Mouse (Mus musculus): Measurements from ENCODE around the gene Spg20. TPM values are rescaled to one million over a fixed set of nuclear protein-coding genes. Genes with fewer than 3 reads are reported as not detected.

Gene Spg20
- polyA plus RNA-seq, 1 experiment from 2014 or later: 34.2 TPM

DNA sequence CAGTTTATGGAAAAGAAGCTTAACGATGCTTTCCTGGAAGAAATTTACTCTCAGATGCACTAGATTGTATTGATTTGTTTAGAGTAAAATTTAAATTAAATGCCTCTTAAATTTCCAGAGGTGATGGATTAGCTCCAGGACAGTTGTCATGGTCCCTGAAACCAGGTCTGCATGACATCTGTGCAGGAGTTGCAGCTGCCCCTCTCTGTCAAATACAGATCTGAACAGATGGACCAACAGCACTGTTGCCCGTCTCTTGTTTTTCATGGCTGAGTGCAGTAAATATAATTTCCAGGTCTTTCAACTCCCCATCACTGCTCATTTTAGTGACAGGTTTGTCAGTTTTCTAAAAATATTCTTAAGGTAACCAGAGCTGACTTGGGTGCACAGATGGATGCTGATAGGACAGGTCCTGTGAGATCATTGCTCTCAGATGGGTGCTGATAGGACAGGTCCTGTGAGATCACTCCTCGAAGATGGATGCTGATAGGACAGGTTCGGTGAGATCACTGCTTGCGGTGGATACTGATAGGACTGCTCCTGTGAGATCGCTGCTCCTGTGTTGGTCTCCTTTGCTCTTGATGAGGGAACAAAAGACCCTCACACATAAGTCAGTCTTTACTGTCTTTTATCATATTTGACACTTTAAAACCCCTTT, 19.8 kb downstream of the Spg20 start:
- no peak overlapping the region for H3K4me2 ChIP-seq (replicated peaks)
- 0 out of 2 replicates have a peak, but pooled peaks have one; percentile 58 for ATAC-seq (ENCODE audit: low FRiP score, low read depth)
- no peaks in the 10 kb centered on the region for H3K27me3 ChIP-seq (replicated peaks)
- WGBS: 88% methylated on average over 6 of the region's 6 CpGs
- no peak overlapping the region for H3K9ac ChIP-seq
- no peak overlapping the region for H3K27ac ChIP-seq
- no peaks in the 10 kb centered on the region for H3K9me3 ChIP-seq
- no peaks in the 10 kb centered on the region for H3K4me1 ChIP-seq
- H3K4me3 ChIP-seq: no peak overlapping the region
- H3K36me3 ChIP-seq: peaks cover 75% of the 10 kb centered on the region

DNA sequence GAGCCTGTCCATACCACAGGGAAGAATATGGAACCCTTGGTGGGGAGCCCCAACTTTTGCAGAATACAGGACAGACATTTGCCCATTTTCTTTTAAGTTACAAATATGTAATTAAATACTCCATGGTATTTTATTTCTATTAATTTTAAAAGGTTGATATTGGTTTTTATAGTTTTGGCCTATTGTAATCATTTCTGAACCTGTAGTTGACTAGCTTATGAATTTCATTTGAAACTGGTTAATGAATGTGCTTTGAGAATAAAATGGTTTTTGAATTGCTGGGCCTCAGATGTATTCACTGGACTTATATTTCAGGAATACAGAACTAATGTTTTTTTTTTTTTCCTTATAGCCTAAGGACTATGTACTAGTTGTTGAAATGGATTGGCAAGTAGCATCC, 25.1 kb downstream of the Spg20 start, which contains the start of gene Ccdc169:
Ccdc169 (plus strand) TSS at position 301 of the 400 bp plus-strand sequence.
- no peak within 1 kb of the TSS for H3K4me3 ChIP-seq
- H3K27ac ChIP-seq: no peak within 1 kb of the TSS
- no peaks in the 10 kb centered on the region for H3K4me1 ChIP-seq
- ATAC-seq (ENCODE audit: low FRiP score, low read depth): no peak
- no peaks in the 10 kb centered on the region for H3K27me3 ChIP-seq (replicated peaks)
- H3K9me3 ChIP-seq: no peaks in the 10 kb centered on the region
- H3K36me3 ChIP-seq: peaks cover 38% of the 10 kb centered on the region
- no peak within 1 kb of the TSS for H3K4me2 ChIP-seq (replicated peaks)
- no peak within 1 kb of the TSS for H3K9ac ChIP-seq

DNA sequence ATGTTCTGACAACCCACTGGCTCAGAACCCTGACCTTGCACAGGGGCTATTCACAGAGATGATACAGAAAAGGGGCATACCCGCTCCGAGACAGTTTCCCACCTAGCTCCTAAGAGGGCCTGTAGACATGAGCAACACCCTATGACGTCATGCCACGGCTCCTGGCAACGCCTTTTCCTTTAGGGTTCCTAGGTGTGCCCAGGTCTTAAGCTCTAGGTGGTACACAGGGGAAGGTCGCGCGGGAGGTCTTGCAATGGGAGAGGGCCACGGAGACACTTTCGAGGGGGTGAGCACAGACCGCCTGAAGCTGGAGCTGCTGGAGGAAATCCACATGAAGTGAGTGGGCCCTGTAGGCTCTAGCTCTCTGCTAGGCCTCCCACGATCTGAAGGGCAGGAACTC, 27.9 kb downstream of the Spg20 start:
- Histone ChIP-seq H3K27ac (no peak overlapping the region), H3K4me1 (no peaks in the 10 kb centered on the region), H3K9ac (no peak overlapping the region), H3K36me3 (peaks cover 18% of the 10 kb centered on the region), H3K4me3 (no peak overlapping the region), H3K4me2 (replicated peaks) (no peak overlapping the region), H3K27me3 (replicated peaks) (no peaks in the 10 kb centered on the region), H3K9me3 (no peaks in the 10 kb centered on the region)
- WGBS: 93% methylated on average over 12 of the region's 12 CpGs
- ATAC-seq (ENCODE audit: low FRiP score, low read depth): no peak

DNA sequence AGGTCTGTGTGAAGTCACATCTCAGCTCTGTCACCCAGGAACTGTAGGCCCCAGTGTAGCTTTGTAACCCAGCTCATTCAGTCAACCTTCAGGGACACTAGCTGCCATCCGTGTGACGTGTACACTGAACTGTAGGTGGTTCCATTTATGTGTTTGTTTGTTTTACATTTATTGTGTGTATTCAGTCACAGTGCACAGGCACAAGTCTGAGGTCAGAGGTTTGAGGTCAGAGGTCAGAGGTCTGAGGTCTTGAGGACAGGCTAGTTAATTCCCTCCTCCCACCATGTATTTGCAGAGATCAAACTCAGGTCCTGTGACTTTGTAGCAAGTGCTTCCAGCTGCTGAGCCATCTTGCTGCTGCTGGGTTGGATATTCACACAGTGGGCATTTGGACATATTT, 29.5 kb downstream of the Spg20 start:
- no peak for ATAC-seq (ENCODE audit: low FRiP score, low read depth)
- no peak overlapping the region for H3K27ac ChIP-seq
- WGBS: 49% methylated on average over 2 of the region's 2 CpGs

DNA sequence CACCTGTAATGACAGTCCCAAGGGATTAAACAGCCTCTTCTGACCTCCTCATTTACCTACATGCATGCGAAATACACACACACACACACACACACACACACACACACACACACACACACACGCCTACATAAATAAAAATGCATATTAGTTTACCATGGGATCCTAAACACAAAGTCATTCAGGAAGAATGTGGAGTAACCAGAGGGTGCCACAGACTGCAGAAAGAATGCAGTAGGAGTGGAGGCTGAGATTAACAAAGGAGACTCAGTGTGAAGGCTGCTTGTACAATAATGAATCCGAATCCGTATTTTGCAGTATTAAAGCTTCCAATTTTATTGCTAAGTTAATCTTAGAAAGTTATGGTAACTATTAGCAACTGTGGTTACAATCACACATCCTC, 33.0 kb downstream of the Spg20 start:
- Histone ChIP-seq H3K4me2 (replicated peaks) (no peak overlapping the region), H3K27ac (no peak overlapping the region), H3K4me1 (no peaks in the 10 kb centered on the region), H3K27me3 (replicated peaks) (no peaks in the 10 kb centered on the region), H3K9me3 (no peaks in the 10 kb centered on the region), H3K4me3 (no peak overlapping the region), H3K36me3 (no peaks in the 10 kb centered on the region), H3K9ac (no peak overlapping the region)
- 71% methylated on average over 4 of the region's 4 CpGs for WGBS
- no peak for ATAC-seq (ENCODE audit: low FRiP score, low read depth)

More for the DNA sequence above, 29.5 kb downstream of the Spg20 start:
- no peak overlapping the region for H3K4me2 ChIP-seq (replicated peaks)
- no peaks in the 10 kb centered on the region for H3K9me3 ChIP-seq
- H3K4me1 ChIP-seq: no peaks in the 10 kb centered on the region
- H3K4me3 ChIP-seq: no peak overlapping the region
- no peak overlapping the region for H3K9ac ChIP-seq
- peaks cover 5% of the 10 kb centered on the region for H3K36me3 ChIP-seq
- no peaks in the 10 kb centered on the region for H3K27me3 ChIP-seq (replicated peaks)

DNA sequence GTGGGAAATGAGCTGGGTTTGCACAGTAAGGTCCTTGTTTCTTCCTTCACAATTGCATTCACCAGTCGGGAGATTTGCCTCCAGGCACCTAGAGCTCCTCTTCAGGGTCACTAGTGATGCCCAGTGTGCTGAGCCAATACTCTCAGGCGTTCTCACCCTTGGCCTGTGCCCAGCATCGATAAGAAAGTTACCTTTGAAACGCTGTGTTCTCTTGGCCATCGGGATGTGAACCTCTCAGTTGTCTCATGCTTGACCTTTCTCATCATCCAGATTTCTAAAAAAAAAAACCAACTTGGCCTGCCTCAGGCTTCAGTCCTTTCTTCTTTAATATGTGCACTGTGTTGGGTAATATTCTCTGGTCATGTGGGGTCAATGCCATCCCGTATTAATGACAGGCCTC, 34.5 kb downstream of the Spg20 start:
- no peak overlapping the region for H3K9ac ChIP-seq
- H3K4me2 ChIP-seq (replicated peaks): no peak overlapping the region
- H3K4me1 ChIP-seq: no peaks in the 10 kb centered on the region
- no peak for ATAC-seq (ENCODE audit: low FRiP score, low read depth)
- H3K4me3 ChIP-seq: no peak overlapping the region
- H3K27me3 ChIP-seq (replicated peaks): no peaks in the 10 kb centered on the region
- H3K36me3 ChIP-seq: no peaks in the 10 kb centered on the region
- WGBS: 74% methylated on average over 6 of the region's 6 CpGs
- H3K27ac ChIP-seq: no peak overlapping the region
- no peaks in the 10 kb centered on the region for H3K9me3 ChIP-seq

DNA sequence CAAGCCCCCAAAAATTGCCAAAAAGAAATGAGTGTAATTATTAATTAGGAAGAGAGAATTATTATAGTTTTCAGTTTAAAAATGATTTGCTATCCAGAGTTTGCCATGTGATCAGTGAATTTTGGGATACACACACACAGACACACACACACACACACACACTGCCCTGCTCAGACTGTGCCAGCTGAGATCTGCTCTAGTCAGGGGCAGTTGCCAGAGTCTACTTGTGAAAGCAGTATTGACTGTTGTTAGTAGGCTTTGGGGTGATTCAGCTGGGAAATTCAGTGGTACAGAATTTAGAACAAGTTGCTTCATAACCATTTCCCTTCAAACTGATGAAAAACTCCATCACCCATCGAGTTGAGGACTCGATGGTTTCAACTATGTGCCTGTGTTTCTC, 35.2 kb downstream of the Spg20 start:
- Histone ChIP-seq H3K4me2 (replicated peaks) (no peak overlapping the region), H3K36me3 (no peaks in the 10 kb centered on the region), H3K4me3 (no peak overlapping the region), H3K9me3 (no peaks in the 10 kb centered on the region), H3K4me1 (no peaks in the 10 kb centered on the region), H3K27me3 (replicated peaks) (no peaks in the 10 kb centered on the region), H3K27ac (no peak overlapping the region), H3K9ac (no peak overlapping the region)
- 90% methylated on average over 2 of the region's 2 CpGs for WGBS
- ATAC-seq (ENCODE audit: low FRiP score, low read depth): no peak

DNA sequence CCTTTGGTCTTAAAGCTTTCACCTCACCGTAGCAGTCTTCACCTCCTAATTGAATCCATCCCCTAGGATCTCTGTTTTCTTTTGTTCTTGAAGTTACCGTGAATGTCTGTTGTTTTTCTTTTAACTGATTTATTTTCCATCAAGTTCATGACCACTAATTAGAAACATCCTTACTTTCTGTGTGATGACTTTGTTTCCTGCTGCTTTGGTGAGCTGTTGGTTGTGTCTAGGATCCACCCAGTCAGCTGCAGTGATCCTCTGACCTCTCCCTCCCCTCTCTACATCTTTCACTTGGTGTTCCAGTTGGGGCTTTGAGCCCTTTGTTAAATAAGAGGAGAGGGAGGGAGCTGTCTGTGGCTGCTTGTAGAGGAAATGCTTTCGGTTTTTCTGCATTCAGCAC, 36.2 kb downstream of the Spg20 start:
- H3K27ac ChIP-seq: no peak overlapping the region

DNA sequence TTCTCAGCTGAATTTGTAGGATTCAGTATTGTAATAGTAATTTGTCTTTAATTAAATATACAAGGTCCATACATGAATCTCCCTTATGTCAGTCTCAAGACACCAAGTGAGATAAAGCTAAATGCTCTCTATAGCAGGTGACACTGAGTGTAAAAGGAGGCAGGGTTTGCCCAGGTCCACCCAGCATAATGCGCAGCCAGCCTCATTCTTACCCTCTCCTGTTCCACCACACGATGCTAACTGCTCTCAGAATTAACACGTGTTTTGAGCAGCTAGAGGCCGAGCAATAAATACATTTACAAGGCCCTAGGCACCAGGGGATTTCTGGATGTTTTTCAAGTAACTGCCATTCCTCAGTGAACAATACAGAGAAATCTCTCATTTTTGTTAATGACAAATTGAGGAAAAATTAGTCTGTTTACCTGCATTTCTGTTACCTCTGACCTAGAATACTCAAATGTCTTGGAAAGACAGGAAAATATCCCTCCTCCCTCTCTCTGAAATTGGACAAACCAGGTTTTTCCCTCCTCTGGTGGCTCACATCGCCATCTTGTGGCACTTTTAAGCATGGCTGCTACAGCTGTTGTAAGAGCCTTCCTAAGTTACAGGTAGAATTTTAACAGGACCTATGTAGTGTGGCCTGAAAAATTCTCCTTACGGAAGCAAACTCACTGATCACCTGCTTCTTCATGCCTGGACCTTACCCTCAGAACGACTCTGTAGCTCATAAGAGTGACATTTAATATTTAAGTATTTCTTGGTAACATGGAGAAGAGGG, 39.9 kb downstream of the Spg20 start:
- Histone ChIP-seq H3K4me3 (no peak overlapping the region), H3K27ac (no peak overlapping the region), H3K9ac (no peak overlapping the region), H3K4me2 (replicated peaks) (no peak overlapping the region), H3K36me3 (no peaks in the 10 kb centered on the region), H3K9me3 (no peaks in the 10 kb centered on the region), H3K4me1 (no peaks in the 10 kb centered on the region), H3K27me3 (replicated peaks) (no peaks in the 10 kb centered on the region)
- 35% methylated on average over 7 of the region's 7 CpGs for WGBS
- ATAC-seq (ENCODE audit: low FRiP score, low read depth): peak; percentile 38; the same call in 1 of the 2 replicates

More for the DNA sequence above, 36.2 kb downstream of the Spg20 start:
- Histone ChIP-seq H3K9ac (no peak overlapping the region), H3K27me3 (replicated peaks) (no peaks in the 10 kb centered on the region), H3K4me1 (no peaks in the 10 kb centered on the region), H3K4me3 (no peak overlapping the region), H3K4me2 (replicated peaks) (no peak overlapping the region), H3K36me3 (no peaks in the 10 kb centered on the region), H3K9me3 (no peaks in the 10 kb centered on the region)
- WGBS: 18% methylated on average over 3 of the region's 3 CpGs
- no peak for ATAC-seq (ENCODE audit: low FRiP score, low read depth)

DNA sequence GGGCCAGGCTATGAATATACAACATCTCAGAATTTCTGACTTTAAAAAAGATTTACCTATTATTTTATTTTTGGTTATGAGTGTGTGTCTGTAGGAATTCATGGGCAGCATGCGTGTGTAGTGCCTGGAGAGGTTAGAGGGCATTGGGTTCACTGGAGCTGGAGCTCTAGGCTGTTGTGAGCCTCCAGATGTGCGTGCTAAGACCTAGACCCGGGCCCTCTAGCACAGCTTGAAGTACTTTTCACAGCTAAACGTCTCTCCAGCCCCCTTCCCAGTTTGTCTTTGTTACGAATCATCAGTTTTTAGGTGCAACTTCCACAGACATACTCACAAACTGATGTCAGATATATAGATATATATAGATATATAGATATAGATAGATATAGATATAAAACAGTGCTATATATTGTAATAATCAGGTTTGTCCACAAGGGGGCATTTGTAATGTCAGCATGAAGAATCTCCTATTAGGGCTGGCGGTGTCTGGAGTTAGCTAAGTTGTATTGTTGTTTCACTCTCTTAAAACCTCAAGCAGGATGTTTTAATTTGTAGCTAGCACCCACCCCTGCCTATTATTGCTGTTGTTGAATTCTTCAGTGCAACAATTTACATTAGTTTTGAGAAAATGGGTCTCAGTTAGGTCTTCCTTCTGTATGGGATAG, 40.9 kb downstream of the Spg20 start:
- Histone ChIP-seq H3K9me3 (no peaks in the 10 kb centered on the region), H3K4me3 (no peak overlapping the region), H3K36me3 (no peaks in the 10 kb centered on the region), H3K27me3 (replicated peaks) (no peaks in the 10 kb centered on the region), H3K4me1 (no peaks in the 10 kb centered on the region), H3K27ac (no peak overlapping the region), H3K9ac (no peak overlapping the region), H3K4me2 (replicated peaks) (no peak overlapping the region)
- WGBS: 65% methylated on average over 6 of the region's 6 CpGs
- ATAC-seq (ENCODE audit: low FRiP score, low read depth): no peak

DNA sequence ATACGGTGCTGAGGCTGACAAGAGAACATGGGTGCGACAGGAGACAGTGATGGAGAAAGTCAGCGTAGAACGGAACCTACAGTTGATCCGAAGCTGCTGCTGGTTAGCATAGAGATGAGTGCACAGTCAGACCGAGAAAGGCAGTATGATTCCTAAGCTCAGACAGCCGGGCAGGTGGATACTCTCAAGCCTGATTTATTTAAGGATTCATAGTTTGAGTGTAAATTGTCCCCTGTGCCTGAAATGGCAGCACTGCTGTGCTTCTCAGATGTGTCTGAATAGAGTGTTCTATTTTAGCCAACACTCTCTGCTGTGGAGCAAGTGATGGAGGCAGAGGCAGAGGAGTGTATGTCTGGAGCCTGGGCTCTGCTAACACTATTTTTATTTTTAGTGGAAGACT, 42.3 kb downstream of the Spg20 start:
- H3K9me3 ChIP-seq: no peaks in the 10 kb centered on the region
- no peaks in the 10 kb centered on the region for H3K4me1 ChIP-seq
- H3K27ac ChIP-seq: no peak overlapping the region
- no peak overlapping the region for H3K9ac ChIP-seq
- no peak overlapping the region for H3K4me2 ChIP-seq (replicated peaks)
- WGBS: 88% methylated on average over 7 of the region's 7 CpGs
- no peak overlapping the region for H3K4me3 ChIP-seq
- no peaks in the 10 kb centered on the region for H3K27me3 ChIP-seq (replicated peaks)
- H3K36me3 ChIP-seq: no peaks in the 10 kb centered on the region
- ATAC-seq (ENCODE audit: low FRiP score, low read depth): no peak

DNA sequence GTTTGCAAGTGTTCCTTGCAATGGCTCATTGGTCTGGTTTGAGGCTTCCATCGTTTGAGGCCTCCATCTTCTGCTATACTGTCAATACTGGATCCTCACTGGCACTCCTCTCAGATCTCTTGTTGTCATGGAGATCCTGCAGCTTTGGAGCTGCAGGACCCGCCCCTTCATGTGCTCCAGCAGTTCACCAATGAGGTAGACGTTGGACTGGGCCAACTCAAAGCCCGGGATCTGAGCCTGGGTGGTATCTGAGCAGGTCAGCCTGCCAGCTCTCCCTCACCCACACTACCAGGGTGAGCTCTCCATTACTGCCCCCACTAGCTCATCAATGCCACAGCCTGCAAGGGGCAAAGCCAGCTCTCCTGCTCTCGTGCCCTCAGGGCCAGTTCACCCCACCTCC, 45.5 kb downstream of the Spg20 start:
- Histone ChIP-seq H3K9ac (no peak overlapping the region), H3K4me1 (no peaks in the 10 kb centered on the region), H3K4me3 (no peak overlapping the region), H3K27me3 (replicated peaks) (no peaks in the 10 kb centered on the region), H3K27ac (no peak overlapping the region), H3K4me2 (replicated peaks) (no peak overlapping the region), H3K9me3 (no peaks in the 10 kb centered on the region), H3K36me3 (no peaks in the 10 kb centered on the region)
- ATAC-seq (ENCODE audit: low FRiP score, low read depth): 0 out of 2 replicates have a peak, but pooled peaks have one; percentile 17
- 61% methylated on average over 5 of the region's 5 CpGs for WGBS

All from neural tube, embryonic 12.5 days (tissue).